Mouse (Mus musculus) embryonic facial prominence, embryonic 10.5 days (tissue): ENCODE data around the gene Zfp768. TPM values are rescaled to one million over a fixed set of nuclear protein-coding genes. Genes with fewer than 3 reads are reported as not detected.

Source experiments
- polyA plus RNA-seq: library from polyadenylated mRNA; unstranded; fragments of >200 nt; fragmentation: Nextera tagmentation; extraction: Ambion mirVana; gene quantifications from 2 replicates; pipeline ENCODE4 v1.2.1, GENCODE M21; 2016

Zfp768 gene
- polyA plus RNA-seq, 1 experiment from 2014 or later = 19.7 TPM

Other genes starting within 250 kb of the Zfp768 start
- gene Qprt, start 223.4 kb downstream of the Zfp768 start, polyA plus RNA-seq = 3.7 and 4.1 TPM in 2 replicates
- 0.04 and 0.09 TPM in 2 replicates for gene Spn, start 207.8 kb downstream of the Zfp768 start, polyA plus RNA-seq
- gene Cd2bp2, start 149.5 kb downstream of the Zfp768 start, polyA plus RNA-seq = 89.9 and 93.4 TPM in 2 replicates
- 31.3 and 34.4 TPM in 2 replicates for gene Tbc1d10b, start 137.1 kb downstream of the Zfp768 start, polyA plus RNA-seq
- gene Mylpf, start 136.7 kb downstream of the Zfp768 start, polyA plus RNA-seq = 9.3 and 10.7 TPM in 2 replicates
- 73.5 and 75.8 TPM in 2 replicates for gene Zfp553, start 112.5 kb downstream of the Zfp768 start, polyA plus RNA-seq
- 27.3 and 30.0 TPM in 2 replicates for gene Sept1, start 112.5 kb downstream of the Zfp768 start, polyA plus RNA-seq
- 65.1 and 69.1 TPM in 2 replicates for gene Zfp771, start 101.3 kb downstream of the Zfp768 start, polyA plus RNA-seq
- gene Dctpp1, start 84.9 kb downstream of the Zfp768 start, polyA plus RNA-seq = 363 and 380 TPM in 2 replicates
- 82.5 and 86.4 TPM in 2 replicates for gene Sephs2, start 71.5 kb downstream of the Zfp768 start, polyA plus RNA-seq
- 0.73 and 0.82 TPM in 2 replicates for gene Itgal, start 49.3 kb downstream of the Zfp768 start, polyA plus RNA-seq
- gene Zfp747, start 30.5 kb upstream of the Zfp768 start, polyA plus RNA-seq = 9.0 and 9.3 TPM in 2 replicates
- 5.1 and 6.4 TPM in 2 replicates for gene 9130019O22Rik, start 41.6 kb upstream of the Zfp768 start, polyA plus RNA-seq
- gene E430018J23Rik, start 48.0 kb upstream of the Zfp768 start, polyA plus RNA-seq = 4.6 and 5.5 TPM in 2 replicates
- 6.1 and 7.1 TPM in 2 replicates for gene Zfp764, start 61.2 kb upstream of the Zfp768 start, polyA plus RNA-seq
- gene Zfp688, start 76.5 kb upstream of the Zfp768 start, polyA plus RNA-seq = 29.0 and 32.5 TPM in 2 replicates
- 13.4 and 17.7 TPM in 2 replicates for gene Zfp689, start 103.6 kb upstream of the Zfp768 start, polyA plus RNA-seq
- gene Prr14, start 114.0 kb upstream of the Zfp768 start, polyA plus RNA-seq = 46.3 and 47.9 TPM in 2 replicates
- gene Fbrs, start 133.6 kb upstream of the Zfp768 start, polyA plus RNA-seq = 8.6 and 9.0 TPM in 2 replicates
- 55.8 and 62.8 TPM in 2 replicates for gene Srcap, start 166.4 kb upstream of the Zfp768 start, polyA plus RNA-seq
- gene Gm42715, start 174.0 kb upstream of the Zfp768 start, polyA plus RNA-seq = 16.6 and 17.8 TPM in 2 replicates
- 5.1 and 7.3 TPM in 2 replicates for gene Tmem265, start 215.8 kb upstream of the Zfp768 start, polyA plus RNA-seq
- 40.7 and 43.4 TPM in 2 replicates for gene Phkg2, start 227.8 kb upstream of the Zfp768 start, polyA plus RNA-seq
- gene Ccdc189, start 243.0 kb upstream of the Zfp768 start, polyA plus RNA-seq = 11.8 and 15.3 TPM in 2 replicates
- gene Rnf40, start 243.2 kb upstream of the Zfp768 start, polyA plus RNA-seq = 61.2 and 64.2 TPM in 2 replicates